Mouse (Mus musculus) G1E (cell line): ENCODE results near the gene Dscaml1. TPM values are rescaled to one million over a fixed set of nuclear protein-coding genes. Genes with fewer than 3 reads are reported as not detected.

Source experiments
- ATAC-seq: 2 replicates; pipeline ENCODE4 v1.8.0; 2016; ENCODE audit warnings: mild to moderate bottlenecking; ENCODE audit not compliant: insufficient number of reproducible peaks, poor library complexity, low FRiP score, severe bottlenecking; ENCODE audit errors: extremely low read depth
- DNase-seq: peaks from one replicate; pipeline ENCODE4 v3.0.0; 2012; ENCODE audit warnings: low spot score
- H3K27me3 ChIP-seq: 2 replicates; pipeline ENCODE4 v1.6.1; 2012; ENCODE audit warnings: mild to moderate bottlenecking, low read length, inconsistent platforms; ENCODE audit not compliant: insufficient read depth
- H3K36me3 ChIP-seq: replicated peaks from 2 replicates; pipeline ENCODE3; 2012; ENCODE audit warnings: mild to moderate bottlenecking, inconsistent platforms
- H3K4me1 ChIP-seq: 2 replicates; pipeline ENCODE4 v1.6.1; 2012; ENCODE audit warnings: low read depth, low read length, inconsistent platforms, mixed read lengths; ENCODE audit not compliant: insufficient read depth
- H3K4me3 ChIP-seq: 2 replicates; pipeline ENCODE4 v1.5.1; 2012; ENCODE audit warnings: low read depth, mild to moderate bottlenecking, inconsistent platforms, low read length, moderate library complexity, mixed read lengths
- H3K9me3 ChIP-seq: replicated peaks from 2 replicates; pipeline ENCODE4 v1.6.1; 2012; ENCODE audit warnings: inconsistent platforms
- CTCF ChIP-seq: IDR thresholded peaks from 2 replicates; pipeline ENCODE4 v1.5.1; 2012; ENCODE audit warnings: low read depth, low read length, inconsistent platforms, mixed read lengths
- GATA1 ChIP-seq: IDR thresholded peaks from 2 replicates; pipeline ENCODE4 v1.6.1; 2012; ENCODE audit warnings: borderline replicate concordance, low read length, inconsistent platforms, mixed read lengths
- GATA2 ChIP-seq: IDR thresholded peaks from 2 replicates; pipeline ENCODE4 v1.6.1; 2012; ENCODE audit warnings: low read depth, low read length, inconsistent platforms, borderline replicate concordance
- POLR2AphosphoS5 ChIP-seq: IDR thresholded peaks from 2 replicates; pipeline ENCODE4 v1.6.1; 2012; ENCODE audit warnings: low read depth, low read length, inconsistent platforms; ENCODE audit not compliant: insufficient replicate concordance
- TAL1 ChIP-seq: conservative IDR thresholded peaks from 2 replicates; pipeline ENCODE4 v1.6.1; 2012; ENCODE audit warnings: low read depth, low read length, inconsistent platforms, mixed read lengths
- polyA plus RNA-seq: library from polyadenylated mRNA; stranded (reverse); fragments of >175 nt; gene quantifications from 2 replicates; pipeline ENCODE4 v1.2.3, GENCODE M21; 2012
- total RNA-seq, 2 experiments: library from RNA; stranded (forward) in 1 of 2; stranded (reverse) in 1 of 2; fragments of 200-1000 nt in 1 of 2; fragments of >200 nt in 1 of 2; fragmentation: Nextera tagmentation in 1 of 2; gene quantifications; 2 replicates each; pipeline ENCODE4 v1.2.3; 2014 to 2017

Dscaml1 gene
- total and polyA plus RNA-seq, 3 experiments, result 0.22 TPM; not detected in 2

DNA sequence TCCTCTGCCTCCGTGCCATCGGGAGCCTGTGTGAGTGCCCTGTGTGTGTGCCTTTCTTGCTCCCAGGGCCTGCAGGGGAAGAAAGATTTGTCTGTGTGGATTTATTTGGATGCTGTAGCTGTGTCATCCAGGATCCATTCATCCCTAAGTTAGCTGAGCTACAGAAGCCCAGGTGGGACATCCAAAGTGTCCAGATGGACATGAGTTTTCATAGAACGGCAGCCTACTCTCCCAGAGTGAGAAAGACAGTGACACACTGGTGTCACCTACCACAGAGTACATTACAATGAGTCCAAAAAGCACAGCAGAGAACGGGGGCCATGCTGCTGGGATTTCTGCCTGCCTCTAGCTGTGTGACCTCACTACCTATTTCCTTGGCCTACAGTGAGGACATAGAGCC is 194.5 kb downstream of the Dscaml1 start:
- Histone ChIP-seq H3K27me3 (peaks cover 4% of the 10 kb centered on the region; the same call in 1 of the 2 replicates), H3K9me3 (no peaks in the 10 kb centered on the region), H3K4me3 (no peak overlapping the region), H3K36me3 (no peaks in the 10 kb centered on the region), H3K4me1 (no peaks in the 10 kb centered on the region)
- no peak for TF ChIP-seq TAL1
- TF ChIP-seq GATA2, result no peak
- no peak for TF ChIP-seq CTCF
- no peak for TF ChIP-seq GATA1
- no peak for TF ChIP-seq POLR2AphosphoS5
- DNase-seq, result no peak
- no peak for ATAC-seq

DNA sequence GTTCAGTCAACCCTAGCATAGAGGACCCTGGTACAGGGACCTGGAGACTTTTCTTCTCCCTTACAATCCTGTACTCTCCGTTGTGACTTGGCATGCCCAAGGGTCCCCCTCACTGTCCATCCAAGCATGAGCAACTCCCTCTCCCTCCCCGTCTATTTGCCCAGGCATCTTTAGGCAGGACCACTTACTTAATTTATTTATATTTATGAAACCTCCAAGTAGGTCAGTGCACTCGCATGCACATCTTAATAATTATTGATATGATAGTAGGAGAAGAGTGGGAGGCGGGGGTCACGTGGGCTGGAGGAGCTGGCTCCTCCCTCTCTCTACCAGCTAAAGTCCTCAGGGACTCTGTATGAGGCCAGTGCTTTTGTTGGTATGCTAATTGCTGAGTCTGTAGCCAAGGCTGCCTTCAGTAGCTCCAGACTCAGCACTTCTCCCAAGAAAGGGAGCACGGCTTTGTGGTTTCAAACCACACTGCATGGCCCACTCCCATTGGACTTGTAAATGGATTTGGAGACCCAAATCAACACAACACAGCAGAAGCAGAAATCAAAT is 199.5 kb downstream of the Dscaml1 start:
- TF ChIP-seq TAL1, result no peak
- no peak for TF ChIP-seq POLR2AphosphoS5

DNA sequence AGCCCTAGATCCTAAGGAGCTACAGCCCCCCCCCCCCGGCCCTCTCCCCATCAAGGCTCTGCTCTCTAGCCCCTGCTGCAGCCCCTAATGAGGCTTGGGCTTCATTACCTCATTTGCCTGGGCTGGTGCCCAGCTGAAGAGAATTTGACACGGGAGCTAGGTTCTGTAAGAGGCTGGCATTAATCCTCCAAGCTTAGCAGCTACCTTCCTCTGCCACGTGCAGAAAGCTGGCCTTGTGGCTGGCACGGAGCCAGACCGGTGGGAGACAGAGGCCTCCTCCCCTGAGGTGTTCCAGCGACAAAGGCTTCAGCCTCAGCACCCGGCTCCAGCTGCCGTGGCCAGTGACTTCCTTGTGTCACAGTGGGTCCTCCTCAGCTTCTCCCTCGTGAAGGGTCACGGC is 206.1 kb downstream of the Dscaml1 start:
- ATAC-seq (no peak), DNase-seq (no peak)
- Histone ChIP-seq H3K36me3 (no peaks in the 10 kb centered on the region), H3K4me1 (no peaks in the 10 kb centered on the region), H3K27me3 (peaks cover 3% of the 10 kb centered on the region; the same call in 1 of the 2 replicates), H3K4me3 (no peak overlapping the region), H3K9me3 (no peaks in the 10 kb centered on the region)
- no peak for TF ChIP-seq POLR2AphosphoS5
- TF ChIP-seq GATA2, result no peak
- TF ChIP-seq CTCF, result no peak
- no peak for TF ChIP-seq TAL1
- TF ChIP-seq GATA1, result no peak

More for the DNA sequence above, 199.5 kb downstream of the Dscaml1 start:
- DNase-seq (no peak), ATAC-seq (no peak)
- Histone ChIP-seq H3K27me3 (no peaks in the 10 kb centered on the region), H3K4me1 (no peaks in the 10 kb centered on the region), H3K4me3 (no peak overlapping the region), H3K36me3 (no peaks in the 10 kb centered on the region), H3K9me3 (no peaks in the 10 kb centered on the region)

DNA sequence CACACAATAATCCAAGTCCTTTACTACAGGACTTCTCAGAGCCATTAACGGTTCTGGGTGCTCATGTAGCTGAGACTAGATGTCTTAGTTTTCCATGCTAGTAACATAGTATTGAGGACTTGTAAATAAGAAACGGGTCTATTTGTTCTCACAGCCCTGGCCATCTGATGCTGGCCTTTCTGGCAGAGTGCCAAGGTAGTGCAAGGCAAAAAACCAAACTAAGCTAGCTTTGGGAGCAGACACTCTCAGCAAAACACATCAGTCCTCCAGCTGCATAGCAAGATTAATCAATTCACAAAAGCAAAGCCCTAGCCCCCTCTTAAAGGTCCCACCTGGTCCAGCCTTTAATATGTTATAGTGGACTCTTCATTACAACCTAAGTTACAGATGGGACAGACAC is 206.6 kb downstream of the Dscaml1 start:
- Histone ChIP-seq H3K27me3 (peaks cover 3% of the 10 kb centered on the region; the same call in 1 of the 2 replicates), H3K4me3 (no peak overlapping the region), H3K36me3 (no peaks in the 10 kb centered on the region), H3K4me1 (no peaks in the 10 kb centered on the region), H3K9me3 (no peaks in the 10 kb centered on the region)
- TF ChIP-seq POLR2AphosphoS5, result no peak
- no peak for TF ChIP-seq GATA1
- TF ChIP-seq CTCF, result no peak
- TF ChIP-seq GATA2, result no peak
- no peak for TF ChIP-seq TAL1
- no peak for ATAC-seq
- DNase-seq, result no peak

DNA sequence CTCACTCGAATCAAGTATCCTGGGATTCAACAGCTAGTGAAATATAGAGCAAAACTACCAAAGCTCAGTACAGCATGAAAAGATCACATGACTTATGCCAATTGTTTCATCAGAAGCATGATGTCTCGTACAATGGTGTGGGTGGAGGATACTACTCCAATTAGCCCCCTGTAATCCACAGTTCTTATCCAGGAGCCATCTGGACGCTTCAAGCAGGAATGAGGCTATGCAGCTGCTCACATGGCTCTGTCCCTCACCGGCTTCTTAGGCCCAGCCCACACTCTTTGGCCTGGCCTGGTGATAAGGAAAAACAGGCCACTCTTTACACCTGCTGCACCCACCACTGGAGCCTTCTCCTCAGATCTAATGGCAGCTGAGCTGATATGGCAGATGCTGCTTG is 208.6 kb downstream of the Dscaml1 start:
- Histone ChIP-seq H3K9me3 (no peaks in the 10 kb centered on the region), H3K4me1 (no peaks in the 10 kb centered on the region), H3K4me3 (no peak overlapping the region), H3K36me3 (no peaks in the 10 kb centered on the region), H3K27me3 (peaks cover 3% of the 10 kb centered on the region; the same call in 1 of the 2 replicates)
- ATAC-seq, result no peak
- no peak for TF ChIP-seq POLR2AphosphoS5
- TF ChIP-seq GATA1, result no peak
- DNase-seq, result no peak

DNA sequence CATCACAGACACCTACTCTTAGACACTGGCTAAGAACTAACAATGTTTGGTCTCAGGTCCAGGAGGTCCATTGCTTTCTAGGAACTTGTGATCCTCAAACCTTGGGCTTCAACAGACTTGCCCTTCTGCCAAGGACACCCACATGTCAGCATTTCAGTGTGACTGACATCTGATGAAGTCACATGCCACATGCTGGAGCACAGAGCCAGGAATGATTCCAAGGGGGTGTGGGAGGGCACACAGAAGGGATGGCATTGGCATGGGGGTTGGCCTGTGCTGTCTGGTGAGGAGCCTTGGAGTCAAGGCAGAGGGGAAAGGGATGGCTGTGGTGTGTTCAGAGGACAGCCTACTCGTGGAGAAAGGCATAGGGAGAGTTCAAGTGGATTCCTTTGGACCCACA is 210.9 kb downstream of the Dscaml1 start:
- Histone ChIP-seq H3K4me3 (no peak overlapping the region), H3K27me3 (peaks cover 3% of the 10 kb centered on the region; the same call in 1 of the 2 replicates), H3K36me3 (no peaks in the 10 kb centered on the region), H3K4me1 (no peaks in the 10 kb centered on the region), H3K9me3 (no peaks in the 10 kb centered on the region)
- TF ChIP-seq TAL1 (no peak), POLR2AphosphoS5 (no peak), GATA1 (no peak), GATA2 (no peak), CTCF (no peak)
- DNase-seq (no peak), ATAC-seq (no peak)
